Mouse (Mus musculus) ES-Bruce4 (cell line): ENCODE measurements around the gene Arid1a.

Source experiments
- CTCF ChIP-seq: IDR thresholded peaks from one replicate; pipeline ENCODE4 v1.8.1; 2011; ENCODE audit warnings: low read depth, low read length
- EP300 ChIP-seq: IDR thresholded peaks from 2 replicates; pipeline ENCODE4 v1.6.1; 2011; ENCODE audit warnings: low read depth, low read length; ENCODE audit not compliant: insufficient read depth

- TF ChIP-seq EP300 (no peak), CTCF (no peak)
Measured at GRCm38 (mm10) chr4:133769157-133769556, 12.6 kb upstream of the Arid1a start.
